Mouse (Mus musculus) liver, adult 2 months (tissue): ENCODE results near the gene Tex50. TPM values are rescaled to one million over a fixed set of nuclear protein-coding genes. Genes with fewer than 3 reads are reported as not detected.

ENCODE experiments used
- DNase-seq: peaks from one replicate; pipeline ENCODE4 v3.0.0-alpha.2; 2011; ENCODE audit warnings: low read depth, low spot score; ENCODE audit errors: extremely low read depth
- H3K27ac ChIP-seq: fragments of 200-500 bp; replicated peaks from 2 replicates; pipeline ENCODE4 v1.5.1; 2012; ENCODE audit warnings: low read depth, mild to moderate bottlenecking, control low read depth, inconsistent platforms, low read length; ENCODE audit not compliant: insufficient read depth
- H3K27me3 ChIP-seq: fragments of 200-500 bp; 2 replicates; pipeline ENCODE4 v1.6.1; 2012; ENCODE audit warnings: mild to moderate bottlenecking, moderate library complexity, low read length, inconsistent platforms; ENCODE audit not compliant: control insufficient read depth, insufficient read depth
- H3K36me3 ChIP-seq: fragments of 200-500 bp; 2 replicates; pipeline ENCODE4 v1.6.1; 2012; ENCODE audit warnings: low read length, inconsistent platforms; ENCODE audit not compliant: control insufficient read depth, insufficient read depth
- H3K4me1 ChIP-seq: fragments of 200-500 bp; 2 replicates; pipeline ENCODE4 v1.6.1; 2011; ENCODE audit warnings: low read length; ENCODE audit not compliant: control insufficient read depth, insufficient read depth
- H3K4me3 ChIP-seq: fragments of 200-500 bp; 2 replicates; pipeline ENCODE4 v1.5.1; 2011; ENCODE audit warnings: low read depth, mild to moderate bottlenecking, control low read depth, low read length, moderate library complexity; ENCODE audit not compliant: insufficient read depth
- H3K79me2 ChIP-seq: fragments of 200-500 bp; 2 replicates; pipeline ENCODE4 v1.6.1; 2012; ENCODE audit warnings: inconsistent platforms, mild to moderate bottlenecking, low read length, moderate library complexity; ENCODE audit not compliant: control insufficient read depth, insufficient read depth
- H3K9ac ChIP-seq: fragments of 200-500 bp; 2 replicates; pipeline ENCODE4 v1.6.1; 2012; ENCODE audit warnings: low read depth, mild to moderate bottlenecking, control low read depth, inconsistent platforms, low read length
- CTCF ChIP-seq: fragments of 200-500 bp; IDR thresholded peaks from 2 replicates; pipeline ENCODE4 v1.5.1; 2011; ENCODE audit warnings: low read depth, low read length, control low read depth
- POLR2A ChIP-seq: fragments of 200-500 bp; IDR thresholded peaks from 2 replicates; pipeline ENCODE4 v1.6.1; 2011; ENCODE audit warnings: low read length, control low read depth; ENCODE audit not compliant: insufficient read depth; ENCODE audit errors: extremely low read depth
- WGBS: fragments of 180-500 bp; shearing (Covaris S2); methylation state at CpG from one replicate; pipeline ENCODE4 v1.1.7; 2018; 5-methylcytosine and 5-hydroxymethylcytosine counted together
- polyA plus RNA-seq: library from polyadenylated mRNA; depleted of rRNA; stranded (reverse); fragments of >200 nt; gene quantifications from 2 replicates; pipeline ENCODE4 v1.2.3, GENCODE M21; 2012
- total RNA-seq: library from RNA; depleted of rRNA; stranded (reverse); fragments of >200 nt; gene quantifications from 2 replicates; pipeline ENCODE4 v1.2.3, GENCODE M21; 2014

The Tex50 gene
- total and polyA plus RNA-seq, 2 experiments = not detected

DNA sequence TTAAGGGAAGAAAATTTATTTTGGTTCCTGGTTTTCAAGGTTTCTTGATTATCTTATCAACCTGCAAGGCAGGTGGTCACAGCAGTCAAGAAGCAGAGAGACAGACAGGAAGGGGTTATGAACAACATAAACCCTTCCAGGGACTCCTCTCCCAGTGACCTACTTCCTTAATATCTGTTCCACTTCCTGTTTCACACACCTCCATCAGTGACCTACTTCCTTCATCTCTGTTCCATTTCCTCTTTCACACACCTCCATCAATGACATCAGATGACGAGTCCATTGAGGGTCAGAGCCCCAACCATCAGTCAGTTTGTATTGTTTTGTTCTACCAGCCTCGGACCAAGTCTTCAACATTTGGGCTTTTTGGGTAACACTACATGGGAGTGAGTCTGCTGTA lies 19.6 kb downstream of the Tex50 start:
- Histone ChIP-seq H3K4me1 (peaks cover 3% of the 10 kb centered on the region), H3K27me3 (no peaks in the 10 kb centered on the region), H3K27ac (no peak overlapping the region), H3K9ac (no peak overlapping the region), H3K79me2 (no peaks in the 10 kb centered on the region), H3K4me3 (no peak overlapping the region), H3K36me3 (no peaks in the 10 kb centered on the region)
- no peak for TF ChIP-seq POLR2A
- no peak for TF ChIP-seq CTCF
- 85% methylated on average over 2 of the region's 2 CpGs for WGBS
- DNase-seq = no peak

- WGBS = under 1% methylated on average over 41 of the region's 41 CpGs
- peak; percentile 91 for DNase-seq
- Histone ChIP-seq H3K4me3 (peak within 1 kb of the TSS; percentile 78), H3K27ac (peak within 1 kb of the TSS; percentile 45), H3K9ac (peak within 1 kb of the TSS; percentile 71), H3K36me3 (no peaks in the 10 kb centered on the region; the same call in 1 of the 2 replicates), H3K4me1 (peaks cover 10% of the 10 kb centered on the region), H3K79me2 (peaks cover 9% of the 10 kb centered on the region), H3K27me3 (no peaks in the 10 kb centered on the region)
- TF ChIP-seq POLR2A (peak; percentile 82), CTCF (0 out of 2 replicates have a peak, but pooled peaks have one; percentile 10)
These were observed 28.1 kb downstream of the Tex50 start, which contains the start of gene Klhl20 for GRCm38 (mm10) chr1:161130726-161131664. Klhl20 (minus strand) TSS chr1:161131511.

GRCm38 (mm10) chr1:161126461-161126860 lies 32.7 kb downstream of the Tex50 start:
- DNase-seq = no peak
- Histone ChIP-seq H3K79me2 (peaks cover 10% of the 10 kb centered on the region), H3K4me3 (no peak overlapping the region), H3K36me3 (no peaks in the 10 kb centered on the region; the same call in 1 of the 2 replicates), H3K4me1 (peaks cover 10% of the 10 kb centered on the region), H3K27ac (no peak overlapping the region), H3K27me3 (no peaks in the 10 kb centered on the region), H3K9ac (no peak overlapping the region)
- TF ChIP-seq POLR2A (no peak), CTCF (no peak)
- WGBS = 72% methylated on average over 1 of the region's 1 CpGs

- Histone ChIP-seq H3K79me2 (peaks cover 15% of the 10 kb centered on the region), H3K4me3 (no peak overlapping the region), H3K9ac (no peak overlapping the region), H3K36me3 (peaks cover 2% of the 10 kb centered on the region; the same call in 1 of the 2 replicates), H3K27ac (no peak overlapping the region), H3K4me1 (peaks cover 4% of the 10 kb centered on the region; the same call in 1 of the 2 replicates), H3K27me3 (no peaks in the 10 kb centered on the region)
- peak; percentile 34 for DNase-seq
- TF ChIP-seq POLR2A (no peak), CTCF (no peak)
- WGBS = 87% methylated on average over 10 of the region's 10 CpGs
These were observed 36.3 kb downstream of the Tex50 start for GRCm38 (mm10) chr1:161122661-161123418.

DNA sequence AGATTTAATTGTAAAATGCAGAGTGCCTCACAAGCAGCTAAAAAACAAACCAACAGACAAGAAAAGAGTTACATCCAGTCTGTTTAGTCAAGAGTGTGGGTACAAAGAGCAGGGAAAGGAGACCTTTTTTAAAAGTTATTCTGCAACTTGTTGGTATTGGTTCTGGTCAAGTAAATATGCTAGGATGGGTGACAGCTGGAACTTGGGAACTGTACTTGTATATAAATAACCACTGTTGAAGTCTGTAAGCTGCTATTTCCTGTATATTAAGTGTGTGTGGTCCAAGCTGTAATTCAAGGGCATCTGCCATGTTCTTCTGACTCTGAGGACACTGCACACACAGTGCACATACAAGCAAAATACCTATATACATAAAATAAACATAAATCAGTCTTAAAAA lies 44.5 kb downstream of the Tex50 start:
- no peaks in the 10 kb centered on the region for H3K27me3 ChIP-seq
- TF ChIP-seq POLR2A (no peak), CTCF (no peak)
- no peaks in the 10 kb centered on the region; the same call in 1 of the 2 replicates for H3K36me3 ChIP-seq
- no peak overlapping the region for H3K4me3 ChIP-seq
- no peaks in the 10 kb centered on the region; the same call in 1 of the 2 replicates for H3K79me2 ChIP-seq
- H3K9ac ChIP-seq = no peak overlapping the region
- DNase-seq = peak; percentile 67
- H3K27ac ChIP-seq = no peak overlapping the region
- H3K4me1 ChIP-seq = peaks cover 4% of the 10 kb centered on the region; the same call in 1 of the 2 replicates
